Mouse (Mus musculus) ES-Bruce4 (cell line): ENCODE data around the gene Lpp.
A peak's percentile ranks its signal among the peaks of the same experiment; 100 is the strongest.

ENCODE experiments used
- CTCF ChIP-seq: IDR thresholded peaks from one replicate; pipeline ENCODE4 v1.8.1; 2011; ENCODE audit warnings: low read depth, low read length
- EP300 ChIP-seq: IDR thresholded peaks from 2 replicates; pipeline ENCODE4 v1.6.1; 2011; ENCODE audit warnings: low read depth, low read length; ENCODE audit not compliant: insufficient read depth
- POLR2A ChIP-seq: IDR thresholded peaks from one replicate; pipeline ENCODE4 v1.8.1; 2011; ENCODE audit warnings: low read length; ENCODE audit not compliant: insufficient read depth

DNA sequence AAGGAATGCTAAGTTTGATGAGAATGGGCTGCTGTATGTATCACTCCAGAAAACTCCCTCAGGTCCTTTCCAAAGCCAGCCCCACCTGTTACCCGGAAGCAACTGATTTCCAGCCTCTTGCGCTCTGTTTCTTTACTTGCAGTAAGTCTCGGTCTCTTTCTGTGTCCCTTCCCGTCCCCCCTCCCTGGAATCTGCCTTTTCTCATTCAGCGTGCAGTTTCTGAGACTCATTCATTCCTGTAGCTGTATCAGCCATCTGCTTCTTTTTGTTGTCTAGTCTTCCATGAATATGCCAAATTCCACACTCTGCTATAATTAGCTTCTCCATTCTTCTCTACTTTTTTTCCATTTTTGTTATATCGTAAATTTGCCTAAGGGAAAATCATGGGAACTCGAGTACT, 561.7 kb downstream of the Lpp start:
- no peak for TF ChIP-seq CTCF
- no peak for TF ChIP-seq POLR2A
- TF ChIP-seq EP300, result peak; percentile 51; the same call in 1 of the 2 replicates
